Mouse (Mus musculus) 3T3-L1 (cell line): ENCODE data around the gene Polr2b.

Experiments
- DNase-seq: peaks from one replicate; pipeline ENCODE4 v3.0.0-alpha.2; 2015; ENCODE audit warnings: low read depth, low spot score

The Polr2b gene

GRCm38 (mm10) chr5:77309924-77310772 lies at the start of gene Polr2b, which contains the start of gene Noa1:
Gene Polr2b (plus strand): TSS chr5:77310147.
Gene Noa1 (minus strand): TSS chr5:77310084.
- DNase-seq, result peak; percentile 99

- no peak for DNase-seq
These were observed 48.8 kb upstream of the Polr2b start for GRCm38 (mm10) chr5:77261137-77261536.

DNA sequence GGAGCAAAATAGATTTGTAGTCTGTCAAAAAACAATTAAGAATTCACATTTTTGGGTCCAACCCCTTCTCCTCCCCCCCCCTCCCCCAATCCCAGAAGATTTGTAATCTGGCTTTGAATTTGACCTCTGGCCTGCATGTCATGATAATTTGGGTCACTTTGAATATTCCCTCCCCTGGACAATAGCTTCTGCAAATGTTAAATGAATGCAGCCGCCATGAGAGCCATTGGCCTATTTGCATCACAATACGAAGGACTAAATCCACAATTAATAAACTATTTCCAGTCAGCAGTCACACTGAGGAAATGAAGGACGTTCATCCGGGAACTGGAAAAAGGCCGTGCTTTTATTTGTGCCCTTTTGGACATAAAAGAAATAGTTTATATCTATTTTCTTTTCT lies 47.8 kb upstream of the Polr2b start:
- DNase-seq, result no peak

DNA sequence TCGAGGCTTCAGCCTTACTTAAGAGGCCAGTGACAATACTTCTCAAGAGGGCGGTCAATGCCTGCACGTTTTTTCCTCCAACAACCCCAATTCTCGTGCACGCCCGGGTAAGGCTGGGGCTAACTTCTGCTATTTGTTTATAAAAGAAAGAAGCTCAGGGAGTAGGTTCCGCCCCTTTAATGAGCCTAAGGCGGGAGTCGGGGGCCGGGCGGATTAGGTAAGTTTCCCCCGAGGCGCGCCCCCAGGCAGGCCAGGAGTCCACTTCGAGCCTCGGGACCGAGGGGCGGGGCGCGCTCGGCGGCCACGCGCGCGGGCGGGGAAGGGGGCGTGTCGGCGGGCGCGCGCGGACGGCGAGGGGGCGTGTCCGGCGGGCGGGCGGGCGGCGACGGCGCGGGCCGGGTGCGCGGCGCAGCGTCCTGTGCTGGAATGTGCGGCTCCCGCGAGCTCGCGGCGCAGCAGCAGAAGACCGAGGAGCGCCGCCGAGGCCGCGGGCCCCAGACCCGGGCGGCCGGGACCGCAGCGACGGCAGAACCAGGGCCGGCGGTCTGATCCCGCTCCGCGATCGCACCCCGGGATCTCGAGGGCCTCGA lies 44.8 kb upstream of the Polr2b start, which contains the start of gene Rest:
Gene Rest (plus strand): TSS at position 411 of the 590 bp plus-strand sequence.
- DNase-seq, result peak; percentile 78

GRCm38 (mm10) chr5:77265671-77266065 lies 44.3 kb upstream of the Polr2b start:
- DNase-seq, result peak; percentile 71

DNA sequence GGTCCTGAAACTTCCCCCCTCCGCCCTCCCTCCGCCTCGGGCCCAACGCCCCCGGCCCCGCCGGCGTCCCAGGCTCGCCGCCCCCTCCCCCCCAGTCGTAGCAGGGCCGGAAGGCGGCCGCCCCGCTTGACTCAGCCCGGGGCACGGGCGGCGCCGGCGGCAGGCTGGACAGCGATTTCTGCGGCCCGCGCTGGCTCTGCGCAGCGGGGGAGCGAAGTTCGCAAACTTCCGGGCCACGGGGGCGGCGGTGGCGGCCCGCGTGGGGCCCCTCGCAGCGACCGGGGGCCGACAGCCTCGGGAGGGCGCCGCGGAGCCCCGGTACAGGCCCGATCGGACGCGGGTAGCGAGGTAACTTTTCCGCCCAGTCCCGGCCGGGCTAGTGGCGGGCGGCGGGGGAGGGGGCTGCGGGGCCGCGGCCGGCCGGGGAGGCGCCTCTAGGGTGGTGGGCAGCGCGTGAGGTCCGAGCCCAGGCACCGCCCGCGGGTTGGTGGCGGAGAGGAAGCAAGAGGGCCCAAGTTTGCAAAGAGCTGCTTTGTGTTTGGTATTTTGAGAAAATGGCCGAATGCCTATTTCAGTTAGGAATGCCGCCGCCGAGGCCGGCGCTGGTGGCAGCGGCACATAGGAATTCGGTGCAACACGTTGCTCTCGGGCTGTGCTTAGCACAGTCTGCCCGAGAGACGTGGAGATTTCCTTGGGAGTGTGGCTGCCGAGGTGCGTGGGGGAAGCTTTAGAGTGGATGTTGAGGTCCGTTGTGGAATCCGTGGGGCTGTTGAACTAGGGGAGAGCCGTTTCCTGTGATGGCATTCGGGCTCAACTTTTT lies 43.7 kb upstream of the Polr2b start:
- DNase-seq, result peak; percentile 74

GRCm38 (mm10) chr5:77266886-77267401 lies 43.0 kb upstream of the Polr2b start:
- peak; percentile 71 for DNase-seq

- no peak for DNase-seq
These were observed 42.5 kb upstream of the Polr2b start for GRCm38 (mm10) chr5:77267441-77267840.

DNA sequence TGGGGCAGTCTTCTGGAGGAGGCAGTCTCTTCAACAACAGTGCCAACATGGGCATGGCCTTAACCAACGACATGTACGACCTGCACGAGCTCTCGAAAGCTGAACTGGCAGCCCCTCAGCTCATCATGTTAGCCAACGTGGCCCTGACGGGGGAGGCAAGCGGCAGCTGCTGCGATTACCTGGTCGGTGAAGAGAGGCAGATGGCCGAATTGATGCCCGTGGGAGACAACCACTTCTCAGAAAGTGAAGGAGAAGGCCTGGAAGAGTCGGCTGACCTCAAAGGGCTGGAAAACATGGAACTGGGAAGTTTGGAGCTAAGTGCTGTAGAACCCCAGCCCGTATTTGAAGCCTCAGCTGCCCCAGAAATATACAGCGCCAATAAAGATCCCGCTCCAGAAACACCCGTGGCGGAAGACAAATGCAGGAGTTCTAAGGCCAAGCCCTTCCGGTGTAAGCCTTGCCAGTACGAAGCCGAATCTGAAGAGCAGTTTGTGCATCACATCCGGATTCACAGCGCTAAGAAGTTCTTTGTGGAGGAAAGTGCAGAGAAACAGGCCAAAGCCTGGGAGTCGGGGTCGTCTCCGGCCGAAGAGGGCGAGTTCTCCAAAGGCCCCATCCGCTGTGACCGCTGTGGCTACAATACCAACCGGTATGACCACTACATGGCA lies 41.9 kb upstream of the Polr2b start:
- no peak for DNase-seq

DNA sequence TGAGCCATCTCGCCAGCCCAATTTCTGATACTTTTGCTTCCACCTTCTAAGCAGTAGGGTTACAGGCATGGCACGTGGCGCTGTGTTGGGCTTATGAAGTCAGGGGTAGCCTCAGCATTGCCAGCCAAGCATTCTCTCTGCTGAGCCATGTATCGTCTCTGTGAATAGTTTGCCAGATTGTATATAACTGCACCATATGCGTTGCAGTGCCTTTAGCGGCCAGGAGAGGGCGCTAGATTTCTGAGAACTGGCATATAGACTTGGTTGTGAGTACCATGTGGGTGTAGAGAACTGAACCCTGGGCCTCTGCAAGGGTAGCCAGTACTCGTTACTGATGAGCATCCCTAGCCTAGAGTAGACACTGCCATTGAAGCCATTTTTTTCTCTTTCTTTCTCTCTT lies 40.5 kb upstream of the Polr2b start:
- peak; percentile 45 for DNase-seq

GRCm38 (mm10) chr5:77273151-77273550 lies 36.8 kb upstream of the Polr2b start:
- DNase-seq, result no peak

- DNase-seq, result peak; percentile 65
These were observed 34.0 kb upstream of the Polr2b start for GRCm38 (mm10) chr5:77275950-77276349.

DNA sequence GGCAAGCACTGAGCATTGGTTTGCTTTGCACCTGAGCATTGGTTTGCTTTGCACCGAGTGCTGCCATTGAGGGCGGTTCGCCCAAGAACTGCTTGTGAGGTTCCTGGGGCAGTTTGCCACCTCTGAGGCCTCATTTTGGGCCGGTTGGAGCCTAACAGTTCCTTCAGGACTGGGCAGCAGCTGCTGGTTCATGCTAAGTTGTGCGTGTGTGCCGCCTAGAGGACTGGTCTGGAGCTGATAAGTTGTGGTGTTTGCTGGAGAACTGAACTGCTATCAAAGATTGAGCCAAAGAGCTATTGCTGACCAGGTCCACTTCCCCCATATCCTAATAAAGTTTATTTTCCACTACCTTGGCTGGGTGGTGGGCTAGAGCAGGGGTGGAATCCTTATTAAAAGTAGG lies 32.7 kb upstream of the Polr2b start:
- no peak for DNase-seq

GRCm38 (mm10) chr5:77281518-77282174 lies 28.3 kb upstream of the Polr2b start:
- no peak for DNase-seq

DNA sequence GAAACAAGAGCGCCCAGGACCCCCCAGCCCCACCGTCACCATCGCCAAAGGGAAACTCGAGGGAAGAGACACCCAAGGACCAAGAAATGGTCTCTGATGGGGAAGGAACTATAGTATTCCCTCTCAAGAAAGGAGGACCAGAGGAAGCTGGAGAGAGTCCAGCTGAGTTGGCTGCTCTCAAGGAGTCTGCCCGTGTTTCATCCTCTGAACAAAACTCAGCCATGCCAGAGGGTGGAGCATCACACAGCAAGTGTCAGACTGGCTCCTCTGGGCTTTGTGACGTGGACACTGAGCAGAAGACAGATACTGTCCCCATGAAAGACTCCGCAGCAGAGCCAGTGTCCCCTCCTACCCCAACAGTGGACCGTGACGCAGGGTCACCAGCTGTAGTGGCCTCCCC lies 27.7 kb upstream of the Polr2b start:
- DNase-seq, result no peak

DNA sequence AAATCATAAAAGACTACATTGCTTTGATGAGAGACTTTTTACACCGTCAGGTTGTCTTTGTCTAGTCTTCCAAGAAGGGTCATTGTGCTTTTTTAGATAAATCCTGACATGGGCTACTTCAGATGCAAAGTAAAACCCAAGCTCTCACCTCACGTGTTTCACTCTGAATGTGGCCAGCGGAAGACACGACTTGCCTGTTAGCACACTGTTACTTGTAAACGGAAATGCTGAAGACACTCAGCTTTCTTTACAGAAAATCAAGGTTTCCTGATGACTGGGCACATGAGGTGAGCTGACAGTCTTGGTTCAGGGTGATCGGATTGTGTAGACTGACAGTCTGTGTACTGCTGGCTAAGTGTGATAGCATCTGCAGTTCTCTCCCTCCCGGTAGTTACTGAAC lies 24.3 kb upstream of the Polr2b start:
- DNase-seq, result no peak

- no peak for DNase-seq
These were observed 23.0 kb upstream of the Polr2b start for GRCm38 (mm10) chr5:77286904-77287303.

- peak; percentile 33 for DNase-seq
These were observed 22.0 kb upstream of the Polr2b start for GRCm38 (mm10) chr5:77287901-77288300.

DNA sequence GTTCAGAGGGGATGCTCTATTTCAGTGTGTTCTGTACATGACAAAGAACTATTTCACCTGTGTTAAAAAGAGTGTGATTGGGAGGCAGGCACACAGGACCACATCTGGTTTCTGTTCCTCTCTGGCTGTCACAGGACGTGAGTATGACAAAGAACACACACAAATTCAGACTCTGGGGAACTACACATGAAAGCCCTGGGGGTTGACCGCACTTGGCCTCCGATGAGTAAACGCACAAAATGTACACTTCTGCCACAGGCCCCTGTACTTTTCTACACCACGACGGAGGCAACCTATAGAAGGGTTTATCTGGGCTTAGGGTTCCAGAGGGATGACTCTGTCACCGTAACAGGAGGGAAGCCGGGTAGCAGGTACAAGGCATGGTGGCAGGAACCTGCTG lies 20.3 kb upstream of the Polr2b start:
- DNase-seq, result no peak

- no peak for DNase-seq
These were observed 19.3 kb upstream of the Polr2b start for GRCm38 (mm10) chr5:77290606-77291005.
